Mouse (Mus musculus) MEL (cell line): ENCODE data around the gene Hoxd10. TPM values are rescaled to one million over a fixed set of nuclear protein-coding genes. Genes with fewer than 3 reads are reported as not detected.

ENCODE experiments used
- DNase-seq: peaks from one replicate; pipeline ENCODE4 v3.0.0; 2011; ENCODE audit warnings: low read depth, low spot score
- H3K27ac ChIP-seq: 2 replicates; pipeline ENCODE4 v1.5.1; 2012; ENCODE audit warnings: low read depth, mild to moderate bottlenecking, control low read depth, low read length, moderate library complexity; ENCODE audit not compliant: control insufficient read depth
- H3K27me3 ChIP-seq, 2 experiments: fragments of 150-350 bp in 1 of 2; sonication (generic) in 1 of 2; 2 replicates each; pipeline ENCODE4 v1.6.1; 2012; ENCODE audit warnings: low read length in 2 of 2, mild to moderate bottlenecking in 2 of 2, improper control_type of control experiment in 1 of 2, moderate library complexity in 1 of 2; ENCODE audit not compliant: insufficient read depth in 2 of 2, control insufficient read depth in 1 of 2
- H3K36me3 ChIP-seq, 2 experiments: 2 replicates each; pipeline ENCODE4 v1.6.1; 2012 to 2014; ENCODE audit warnings: low read length in 2 of 2, improper control_type of control experiment in 1 of 2, inconsistent platforms in 1 of 2, mild to moderate bottlenecking in 1 of 2; ENCODE audit not compliant: insufficient read depth in 2 of 2, control insufficient read depth in 1 of 2
- H3K4me1 ChIP-seq, 2 experiments: fragments of 150-350 bp in 1 of 2; sonication (generic) in 1 of 2; 2 replicates each; pipeline ENCODE4 v1.6.1; 2012; ENCODE audit warnings: low read length in 2 of 2, improper control_type of control experiment in 1 of 2, mild to moderate bottlenecking in 1 of 2; ENCODE audit not compliant: insufficient read depth in 2 of 2, control insufficient read depth in 1 of 2
- H3K4me3 ChIP-seq, 2 experiments: fragments of 150-350 bp in 1 of 2; sonication (generic) in 1 of 2; 2 replicates each; pipeline ENCODE4 v1.5.1; 2012; ENCODE audit warnings: low read depth in 2 of 2, low read length in 2 of 2, mild to moderate bottlenecking in 2 of 2, moderate library complexity in 2 of 2, control low read depth in 1 of 2, improper control_type of control experiment in 1 of 2; ENCODE audit not compliant: control insufficient read depth in 1 of 2, insufficient read depth in 1 of 2
- H3K79me2 ChIP-seq: 2 replicates; pipeline ENCODE4 v1.6.1; 2012; ENCODE audit warnings: mild to moderate bottlenecking, low read length, moderate library complexity; ENCODE audit not compliant: control insufficient read depth, poor library complexity, insufficient read depth
- H3K9ac ChIP-seq: 2 replicates; pipeline ENCODE4 v1.6.1; 2012; ENCODE audit warnings: low read depth, mild to moderate bottlenecking, control low read depth, low read length, moderate library complexity; ENCODE audit not compliant: control insufficient read depth, poor library complexity, severe bottlenecking
- H3K9me3 ChIP-seq: fragments of 150-350 bp; sonication (generic); replicated peaks from 2 replicates; pipeline ENCODE4 v1.6.1; 2012; ENCODE audit warnings: mild to moderate bottlenecking, low read length, improper control_type of control experiment, moderate library complexity; ENCODE audit not compliant: insufficient read depth
- CTCF ChIP-seq, 3 experiments: IDR thresholded peaks in 2 of 3; conservative IDR thresholded peaks in 1 of 3; 2 replicates each; pipeline ENCODE4 v1.5.1; 2011 to 2012; ENCODE audit warnings: low read length in 3 of 3, low read depth in 2 of 3, mild to moderate bottlenecking in 2 of 3, improper control_type of control experiment in 1 of 3, inconsistent platforms in 1 of 3, mixed read lengths in 1 of 3, moderate library complexity in 1 of 3; ENCODE audit not compliant: control insufficient read depth in 1 of 3, insufficient read depth in 1 of 3, poor library complexity in 1 of 3, severe bottlenecking in 1 of 3
- E2F4 ChIP-seq: IDR thresholded peaks from 2 replicates; pipeline ENCODE4 v1.6.1; 2011; ENCODE audit warnings: low read depth, low read length, improper control_type of control experiment, borderline replicate concordance
- EP300 ChIP-seq, 2 experiments: IDR thresholded peaks; 2 replicates each; pipeline ENCODE4 v1.6.1; 2011; ENCODE audit warnings: improper control_type of control experiment in 2 of 2, low read length in 2 of 2, low read depth in 1 of 2, mild to moderate bottlenecking in 1 of 2
- JUND ChIP-seq: IDR thresholded peaks from 2 replicates; pipeline ENCODE4 v1.6.1; 2011; ENCODE audit warnings: low read depth, mild to moderate bottlenecking, improper control_type of control experiment, low read length
- MAFK ChIP-seq: IDR thresholded peaks from 2 replicates; pipeline ENCODE4 v1.6.1; 2011; ENCODE audit warnings: low read depth, mild to moderate bottlenecking, low read length, improper control_type of control experiment, borderline replicate concordance
- MAZ ChIP-seq: IDR thresholded peaks from 2 replicates; pipeline ENCODE4 v1.6.1; 2012; ENCODE audit warnings: low read depth, mild to moderate bottlenecking, inconsistent platforms, low read length, improper control_type of control experiment
- MXI1 ChIP-seq: IDR thresholded peaks from 2 replicates; pipeline ENCODE4 v1.6.1; 2011; ENCODE audit warnings: mild to moderate bottlenecking, low read depth, low read length, improper control_type of control experiment
- NELFE ChIP-seq: IDR thresholded peaks from 2 replicates; pipeline ENCODE4 v1.6.1; 2011; ENCODE audit warnings: low read depth, low read length, improper control_type of control experiment
- NRF1 ChIP-seq: IDR thresholded peaks from 2 replicates; pipeline ENCODE4 v1.6.1; 2014; ENCODE audit warnings: low read depth, mild to moderate bottlenecking, inconsistent platforms, low read length, improper control_type of control experiment, moderate library complexity; ENCODE audit not compliant: poor library complexity, insufficient read depth, severe bottlenecking
- POLR2A ChIP-seq, 2 experiments: IDR thresholded peaks; 2 replicates each; pipeline ENCODE4 v1.6.1; 2011 to 2012; ENCODE audit warnings: low read length in 2 of 2, mild to moderate bottlenecking in 2 of 2, control low read depth in 1 of 2, improper control_type of control experiment in 1 of 2, low read depth in 1 of 2, moderate library complexity in 1 of 2; ENCODE audit not compliant: control insufficient read depth in 1 of 2, insufficient read depth in 1 of 2, poor library complexity in 1 of 2
- POLR2AphosphoS5 ChIP-seq: IDR thresholded peaks from 2 replicates; pipeline ENCODE4 v1.6.1; 2012; ENCODE audit warnings: low read depth, borderline replicate concordance, mild to moderate bottlenecking, inconsistent platforms, low read length, moderate library complexity, mixed read lengths
- RAD21 ChIP-seq: IDR thresholded peaks from 2 replicates; pipeline ENCODE4 v1.6.1; 2011; ENCODE audit warnings: mild to moderate bottlenecking, low read depth, low read length, improper control_type of control experiment
- SIN3A ChIP-seq: IDR thresholded peaks from 2 replicates; pipeline ENCODE4 v1.6.1; 2012; ENCODE audit warnings: low read length, improper control_type of control experiment, inconsistent platforms
- TCF12 ChIP-seq: IDR thresholded peaks from 2 replicates; pipeline ENCODE4 v1.6.1; 2014; ENCODE audit warnings: low read depth, mild to moderate bottlenecking, inconsistent platforms, low read length, improper control_type of control experiment, moderate library complexity
- UBTF ChIP-seq: IDR thresholded peaks from 2 replicates; pipeline ENCODE4 v1.6.1; 2012; ENCODE audit warnings: low read depth, mild to moderate bottlenecking, inconsistent platforms, low read length, improper control_type of control experiment, moderate library complexity, borderline replicate concordance; ENCODE audit not compliant: insufficient read depth
- USF1 ChIP-seq: IDR thresholded peaks from 2 replicates; pipeline ENCODE4 v1.6.1; 2014; ENCODE audit warnings: low read depth, mild to moderate bottlenecking, inconsistent platforms, low read length, improper control_type of control experiment, moderate library complexity
- USF2 ChIP-seq, 2 experiments: IDR thresholded peaks; 2 replicates each; pipeline ENCODE4 v1.6.1; 2011 to 2012; ENCODE audit warnings: improper control_type of control experiment in 2 of 2, low read length in 2 of 2, borderline replicate concordance in 1 of 2, inconsistent platforms in 1 of 2, low read depth in 1 of 2, mild to moderate bottlenecking in 1 of 2; ENCODE audit not compliant: insufficient read depth in 1 of 2
- ZC3H11A ChIP-seq: IDR thresholded peaks from 2 replicates; pipeline ENCODE4 v1.6.1; 2012; ENCODE audit warnings: low read depth, mild to moderate bottlenecking, inconsistent platforms, low read length, improper control_type of control experiment
- ZMIZ1 ChIP-seq: IDR thresholded peaks from 2 replicates; pipeline ENCODE4 v1.6.1; 2012; ENCODE audit warnings: low read depth, mild to moderate bottlenecking, inconsistent platforms, low read length, improper control_type of control experiment, moderate library complexity
- ZNF384 ChIP-seq: IDR thresholded peaks from 2 replicates; pipeline ENCODE4 v1.6.1; 2012; ENCODE audit warnings: low read depth, mild to moderate bottlenecking, inconsistent platforms, low read length, improper control_type of control experiment
- polyA plus RNA-seq, 2 experiments: library from polyadenylated mRNA; stranded (reverse) in 1 of 2; unstranded in 1 of 2; fragments of >175 nt in 1 of 2; fragments of >200 nt in 1 of 2; gene quantifications; 2 replicates each; pipeline versions ENCODE4 v1.2.1 to v1.2.4; 2012; ENCODE audit warnings: low replicate concordance in 2 of 2, low read depth in 1 of 2; ENCODE audit not compliant: insufficient read length in 2 of 2, insufficient read depth in 1 of 2, missing spikeins in 1 of 2
- total RNA-seq: library from RNA; depleted of rRNA; stranded (reverse); fragments of 300-350 nt; gene quantifications from 2 replicates; pipeline ENCODE4 v1.2.3, GENCODE M21; 2012

The Hoxd10 gene
- total and polyA plus RNA-seq, 3 experiments: not detected

DNA sequence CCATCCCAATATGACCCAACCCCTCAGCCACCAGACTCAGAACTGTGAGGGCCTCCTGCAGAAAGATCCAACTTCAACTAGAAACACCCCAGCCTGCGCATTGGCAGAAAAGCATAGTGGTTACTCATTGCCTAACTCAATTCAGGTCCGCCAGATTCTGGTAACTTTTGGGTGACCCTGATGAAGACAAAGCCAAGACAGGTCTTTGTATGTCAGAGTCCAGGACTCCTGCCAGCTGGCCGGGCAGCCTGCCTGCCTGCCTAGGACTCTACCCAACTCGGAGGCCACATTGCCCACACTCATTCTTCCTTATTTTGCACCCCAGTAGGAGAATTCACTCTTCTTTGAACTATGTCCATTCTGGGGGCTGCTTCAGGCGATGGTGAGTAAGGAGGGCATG lies 34.8 kb downstream of the Hoxd10 start, which contains the start of gene Gm28230:
Gm28230 (plus strand) TSS at position 178 of the 400 bp plus-strand sequence.
- no peaks in the 10 kb centered on the region for H3K4me1 ChIP-seq
- no peaks in the 10 kb centered on the region for H3K36me3 ChIP-seq
- H3K79me2 ChIP-seq: no peaks in the 10 kb centered on the region
- no peak for DNase-seq
- no peak within 1 kb of the TSS for H3K9ac ChIP-seq
- H3K27ac ChIP-seq: no peak within 1 kb of the TSS
- peaks cover 0 to 2% of the 10 kb centered on the region in 2 experiments; a peak in 2 of 4 replicates for H3K27me3 ChIP-seq
- H3K4me3 ChIP-seq: no peak within 1 kb of the TSS
- no peaks in the 10 kb centered on the region for H3K9me3 ChIP-seq
- no peak for TF ChIP-seq ZNF384
- TF ChIP-seq MAFK: no peak
- no peak for TF ChIP-seq MAZ
- no peak for TF ChIP-seq EP300 (IDR thresholded peaks at IDR 0.05; ENCODE audit: low read depth in 1 of 2, low read length in 2 of 2)
- no peak for TF ChIP-seq SIN3A
- no peak for TF ChIP-seq E2F4
- TF ChIP-seq MXI1: no peak
- no peak for TF ChIP-seq TCF12
- TF ChIP-seq POLR2AphosphoS5: no peak
- no peak for TF ChIP-seq USF2 (IDR thresholded peaks at IDR 0.05; ENCODE audit: borderline replicate concordance in 1 of 2, insufficient read depth in 1 of 2, low read depth in 1 of 2, low read length in 2 of 2)
- no peak for TF ChIP-seq UBTF
- no peak for TF ChIP-seq USF1
- TF ChIP-seq JUND: no peak
- no peak for TF ChIP-seq POLR2A (IDR thresholded peaks at IDR 0.05; ENCODE audit: control insufficient read depth in 1 of 2, insufficient read depth in 1 of 2, low read depth in 1 of 2, low read length in 2 of 2, poor library complexity in 1 of 2)
- no peak for TF ChIP-seq ZMIZ1
- TF ChIP-seq RAD21: no peak
- no peak for TF ChIP-seq ZC3H11A
- TF ChIP-seq NELFE: no peak
- TF ChIP-seq NRF1: no peak

- H3K79me2 ChIP-seq: no peaks in the 10 kb centered on the region
- no peaks in the 10 kb centered on the region for H3K36me3 ChIP-seq
- H3K9ac ChIP-seq: no peak overlapping the region
- no peaks in the 10 kb centered on the region for H3K9me3 ChIP-seq
- H3K4me1 ChIP-seq: no peaks in the 10 kb centered on the region
- H3K4me3 ChIP-seq: no peak overlapping the region
- H3K27ac ChIP-seq: no peak overlapping the region
- H3K27me3 ChIP-seq: peaks cover 0 to 2% of the 10 kb centered on the region in 2 experiments; a peak in 3 of 4 replicates
- TF ChIP-seq CTCF (IDR thresholded peaks at IDR 0.05 in 2 of 3, conservative IDR thresholded peaks at IDR 0.05 in 1 of 3; ENCODE audit: control insufficient read depth in 1 of 3, insufficient read depth in 1 of 3, low read depth in 2 of 3, low read length in 3 of 3, poor library complexity in 1 of 3, severe bottlenecking in 1 of 3) (no peak), USF1 (0 out of 2 replicates have a peak, but pooled peaks have one; percentile 36)
- DNase-seq: no peak
Observed at GRCm38 (mm10) chr2:74726973-74727639, 35.4 kb downstream of the Hoxd10 start.
